Mouse (Mus musculus): ENCODE results near the gene Pank2. TPM values are rescaled to one million over a fixed set of nuclear protein-coding genes. Genes with fewer than 3 reads are reported as not detected.
A peak's percentile ranks its signal among the peaks of the same experiment; 100 is the strongest.
"Not testable (repeated sequence)": the region's sequence is repeated elsewhere in the genome, so short reads cannot be mapped to it uniquely, and the experiment has no call there.

Pank2 gene
- 24.2 and 25.0 TPM in 2 replicates for polyA plus RNA-seq (2015; fragmentation: Nextera tagmentation; extraction: Ambion mirVana)

DNA sequence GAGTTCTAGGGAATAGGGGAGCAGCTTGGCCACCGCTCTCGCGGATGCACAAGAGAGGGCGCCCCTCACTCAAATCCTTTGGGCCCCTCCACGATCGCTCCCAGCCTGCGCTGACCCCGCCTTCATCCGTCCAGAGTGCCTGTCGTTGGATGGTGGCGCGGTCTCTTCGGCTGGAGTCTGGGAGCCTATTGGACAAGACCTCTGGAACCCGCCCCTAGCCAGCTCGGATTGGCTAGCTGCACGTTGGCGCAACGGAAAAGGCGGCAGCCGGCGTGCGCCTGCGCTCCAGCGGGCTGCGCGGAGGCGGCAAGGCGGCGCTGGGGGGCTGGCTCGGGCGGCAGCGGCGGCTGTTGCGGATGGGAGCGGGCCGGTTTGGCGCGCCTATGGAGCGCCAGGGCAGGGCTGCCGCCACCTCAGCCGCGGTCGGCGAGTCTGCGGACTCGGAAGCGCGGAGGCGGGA lies at the start of gene Pank2:
Gene Pank2, plus strand, starts transcription at position 283 of the 460 bp plus-strand sequence.
- peak; percentile 99 for ATAC-seq (ENCODE audit: insufficient read depth, low FRiP score)
- H3K9me3 ChIP-seq (replicated peaks; ENCODE audit: control insufficient read depth, low read length), result no peaks in the 10 kb centered on the region

DNA sequence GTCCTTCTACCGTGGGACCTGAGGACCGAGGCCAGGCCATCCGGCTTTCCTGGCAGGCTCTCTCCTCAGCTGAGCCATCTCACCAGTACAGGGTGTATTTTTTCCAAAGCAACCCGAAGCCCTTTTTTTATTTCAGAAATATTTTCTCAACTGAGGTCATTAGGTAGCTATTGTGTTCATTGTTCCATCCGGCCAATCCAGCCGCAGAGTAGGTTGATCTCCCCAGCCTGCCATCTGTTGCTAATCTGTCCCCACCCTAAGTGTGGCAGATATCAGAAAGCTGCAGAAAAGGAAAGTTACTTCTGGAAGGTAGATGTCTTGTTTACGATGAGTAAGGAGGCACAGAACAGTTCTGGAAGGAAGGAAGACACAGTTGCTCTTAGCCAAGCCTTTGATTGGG lies 48.5 kb upstream of the Pank2 start:
- WGBS, result 75% methylated on average over 7 of the region's 7 CpGs
- H3K27me3 ChIP-seq (ENCODE audit: control insufficient read depth, insufficient read depth, low read length), result no peaks in the 10 kb centered on the region
- H3K4me3 ChIP-seq (replicated peaks; ENCODE audit: low read length), result no peak overlapping the region
- H3K4me1 ChIP-seq (ENCODE audit: control insufficient read depth, insufficient read depth, low read length), result peaks cover 21% of the 10 kb centered on the region
- H3K4me2 ChIP-seq (ENCODE audit: low read depth, low read length), result no peak overlapping the region
- no peaks in the 10 kb centered on the region for H3K36me3 ChIP-seq (ENCODE audit: control insufficient read depth, insufficient read depth, low read length)
- H3K9ac ChIP-seq (ENCODE audit: low read length), result peak overlapping the region; percentile 1; the same call in 1 of the 2 replicates
- no peaks in the 10 kb centered on the region for H3K9me3 ChIP-seq (replicated peaks; ENCODE audit: control insufficient read depth, low read length)
- ATAC-seq (ENCODE audit: insufficient read depth, low FRiP score), result no peak
- no peak overlapping the region; the same call in 1 of the 2 replicates for H3K27ac ChIP-seq (ENCODE audit: low read length)

More for the DNA sequence above, at the start of gene Pank2:
- Histone ChIP-seq H3K27me3 (ENCODE audit: control insufficient read depth, insufficient read depth, low read length) (no peaks in the 10 kb centered on the region), H3K36me3 (ENCODE audit: control insufficient read depth, insufficient read depth, low read length) (no peaks in the 10 kb centered on the region), H3K4me2 (ENCODE audit: low read depth, low read length) (peak within 1 kb of the TSS; percentile 66), H3K27ac (ENCODE audit: low read length) (peak within 1 kb of the TSS; percentile 99), H3K9ac (ENCODE audit: low read length) (peak within 1 kb of the TSS; percentile 98), H3K4me1 (ENCODE audit: control insufficient read depth, insufficient read depth, low read length) (peaks cover 21% of the 10 kb centered on the region), H3K4me3 (replicated peaks; ENCODE audit: low read length) (peak within 1 kb of the TSS; percentile 85)
- WGBS, result under 1% methylated on average over 49 of the region's 49 CpGs

- ATAC-seq (ENCODE audit: insufficient read depth, low FRiP score), result no peak
- Histone ChIP-seq H3K4me3 (replicated peaks; ENCODE audit: low read length) (no peak overlapping the region), H3K27me3 (ENCODE audit: control insufficient read depth, insufficient read depth, low read length) (no peaks in the 10 kb centered on the region), H3K4me1 (ENCODE audit: control insufficient read depth, insufficient read depth, low read length) (peaks cover 10% of the 10 kb centered on the region; the same call in 1 of the 2 replicates), H3K9ac (ENCODE audit: low read length) (no peak overlapping the region), H3K4me2 (ENCODE audit: low read depth, low read length) (no peak overlapping the region), H3K36me3 (ENCODE audit: control insufficient read depth, insufficient read depth, low read length) (no peaks in the 10 kb centered on the region), H3K27ac (ENCODE audit: low read length) (no peak overlapping the region), H3K9me3 (replicated peaks; ENCODE audit: control insufficient read depth, low read length) (no peaks in the 10 kb centered on the region)
- WGBS, result 68% methylated on average over 7 of the region's 7 CpGs
Measured at GRCm38 (mm10) chr2:131215941-131216858, 46.1 kb upstream of the Pank2 start.

GRCm38 (mm10) chr2:131220030-131220429 lies 42.3 kb upstream of the Pank2 start:
- H3K4me3 ChIP-seq (replicated peaks; ENCODE audit: low read length), result no peak overlapping the region
- H3K9me3 ChIP-seq (replicated peaks; ENCODE audit: control insufficient read depth, low read length), result no peaks in the 10 kb centered on the region
- H3K4me2 ChIP-seq (ENCODE audit: low read depth, low read length), result no peak overlapping the region
- ATAC-seq (ENCODE audit: insufficient read depth, low FRiP score), result no peak
- H3K27ac ChIP-seq (ENCODE audit: low read length), result no peak overlapping the region
- WGBS, result 58% methylated on average over 4 of the region's 4 CpGs
- H3K27me3 ChIP-seq (ENCODE audit: control insufficient read depth, insufficient read depth, low read length), result no peaks in the 10 kb centered on the region
- H3K9ac ChIP-seq (ENCODE audit: low read length), result no peak overlapping the region
- H3K36me3 ChIP-seq (ENCODE audit: control insufficient read depth, insufficient read depth, low read length), result no peaks in the 10 kb centered on the region
- no peaks in the 10 kb centered on the region for H3K4me1 ChIP-seq (ENCODE audit: control insufficient read depth, insufficient read depth, low read length)

DNA sequence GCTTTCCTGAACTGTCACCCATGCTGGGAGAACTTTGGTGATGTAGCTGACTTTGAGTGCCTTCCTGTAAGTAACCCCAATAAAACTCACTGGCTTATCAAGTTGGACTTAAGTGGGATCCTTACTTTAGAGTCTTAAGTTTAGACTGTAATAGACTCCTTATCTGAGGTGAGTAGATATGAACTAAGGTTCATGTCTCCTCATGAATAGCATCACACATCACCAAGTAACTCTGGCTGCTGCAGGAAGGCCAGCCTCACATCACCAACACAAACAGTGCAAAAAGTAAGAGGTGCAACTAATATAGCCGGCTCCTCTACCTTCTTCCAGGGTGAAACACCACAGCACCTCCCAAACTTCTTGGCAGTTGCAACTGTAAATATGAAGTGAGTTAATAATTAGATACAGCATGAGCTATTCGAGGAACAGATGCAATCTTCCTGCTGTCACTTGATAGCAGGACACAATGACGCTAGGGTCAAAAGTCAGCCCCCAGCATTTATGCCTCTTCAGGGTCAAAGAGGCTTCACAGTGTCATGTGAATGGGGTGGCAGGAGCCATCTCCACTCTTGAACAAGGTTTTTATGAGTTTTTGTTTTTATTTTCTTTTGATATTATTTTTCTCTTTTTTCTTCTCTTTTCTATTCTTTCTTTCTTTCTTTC lies 40.3 kb upstream of the Pank2 start:
- Histone ChIP-seq H3K4me3 (replicated peaks; ENCODE audit: low read length) (no peak overlapping the region), H3K4me1 (ENCODE audit: control insufficient read depth, insufficient read depth, low read length) (no peaks in the 10 kb centered on the region), H3K27ac (ENCODE audit: low read length) (no peak overlapping the region), H3K27me3 (ENCODE audit: control insufficient read depth, insufficient read depth, low read length) (no peaks in the 10 kb centered on the region), H3K4me2 (ENCODE audit: low read depth, low read length) (no peak overlapping the region), H3K36me3 (ENCODE audit: control insufficient read depth, insufficient read depth, low read length) (no peaks in the 10 kb centered on the region), H3K9me3 (replicated peaks; ENCODE audit: control insufficient read depth, low read length) (no peaks in the 10 kb centered on the region), H3K9ac (ENCODE audit: low read length) (no peak overlapping the region)
- no peak for ATAC-seq (ENCODE audit: insufficient read depth, low FRiP score)
- 58% methylated on average over 3 of the region's 3 CpGs for WGBS

DNA sequence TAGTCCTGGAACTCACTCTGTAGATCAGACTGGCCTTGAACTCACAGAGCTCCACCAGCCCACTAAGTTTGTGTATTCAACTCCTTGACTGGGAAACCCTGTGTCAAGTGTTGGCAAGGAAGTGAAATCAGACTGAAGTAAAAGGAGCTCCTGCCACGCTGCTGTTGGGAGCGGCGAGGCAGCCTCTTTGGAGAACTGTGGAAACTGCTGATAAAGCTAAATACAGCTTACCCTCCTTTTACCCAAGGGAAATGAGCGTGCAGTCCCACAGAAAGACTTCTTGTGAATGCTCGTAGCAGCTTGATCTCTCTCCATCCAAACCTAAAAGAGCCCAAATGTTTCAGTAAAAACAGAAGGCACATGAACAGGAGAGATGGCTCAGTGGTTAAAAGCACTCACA lies 39.7 kb upstream of the Pank2 start:
- Histone ChIP-seq H3K27me3 (ENCODE audit: control insufficient read depth, insufficient read depth, low read length) (peaks cover 2% of the 10 kb centered on the region; the same call in 1 of the 2 replicates), H3K4me1 (ENCODE audit: control insufficient read depth, insufficient read depth, low read length) (no peaks in the 10 kb centered on the region), H3K36me3 (ENCODE audit: control insufficient read depth, insufficient read depth, low read length) (no peaks in the 10 kb centered on the region), H3K4me3 (replicated peaks; ENCODE audit: low read length) (no peak overlapping the region), H3K27ac (ENCODE audit: low read length) (no peak overlapping the region), H3K4me2 (ENCODE audit: low read depth, low read length) (no peak overlapping the region), H3K9ac (ENCODE audit: low read length) (no peak overlapping the region), H3K9me3 (replicated peaks; ENCODE audit: control insufficient read depth, low read length) (no peaks in the 10 kb centered on the region)
- 44% methylated on average over 5 of the region's 5 CpGs for WGBS
- ATAC-seq (ENCODE audit: insufficient read depth, low FRiP score), result no peak

DNA sequence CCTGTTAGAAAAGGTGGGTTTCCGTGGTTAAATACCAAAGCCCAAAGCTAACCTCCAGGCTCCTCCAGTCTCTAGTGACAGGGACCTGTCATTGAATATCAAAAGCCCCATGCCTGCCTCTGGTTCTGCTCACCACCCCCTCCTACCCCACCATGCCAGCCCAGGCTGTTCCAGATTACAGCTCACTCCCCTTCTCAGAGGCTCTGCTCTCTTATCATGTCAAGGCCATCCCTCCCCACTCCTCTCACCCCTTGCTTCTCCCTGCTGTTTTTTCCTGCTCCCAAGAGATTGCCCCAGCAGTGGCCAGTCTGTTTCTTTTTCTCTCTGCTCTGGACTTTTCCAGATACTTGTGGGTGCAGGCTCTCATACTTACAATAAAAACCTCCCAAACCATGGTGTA lies 38.7 kb upstream of the Pank2 start:
- Histone ChIP-seq H3K27ac (ENCODE audit: low read length) (no peak overlapping the region), H3K36me3 (ENCODE audit: control insufficient read depth, insufficient read depth, low read length) (no peaks in the 10 kb centered on the region), H3K4me1 (ENCODE audit: control insufficient read depth, insufficient read depth, low read length) (no peaks in the 10 kb centered on the region), H3K9ac (ENCODE audit: low read length) (no peak overlapping the region), H3K9me3 (replicated peaks; ENCODE audit: control insufficient read depth, low read length) (no peaks in the 10 kb centered on the region), H3K4me3 (replicated peaks; ENCODE audit: low read length) (no peak overlapping the region), H3K4me2 (ENCODE audit: low read depth, low read length) (no peak overlapping the region), H3K27me3 (ENCODE audit: control insufficient read depth, insufficient read depth, low read length) (peaks cover 3% of the 10 kb centered on the region; the same call in 1 of the 2 replicates)
- WGBS, result 50% methylated on average over 1 of the region's 1 CpGs
- ATAC-seq (ENCODE audit: insufficient read depth, low FRiP score), result peak; percentile 75; the same call in 1 of the 2 replicates

- Histone ChIP-seq H3K27ac (ENCODE audit: low read length) (no peak overlapping the region), H3K9me3 (replicated peaks; ENCODE audit: control insufficient read depth, low read length) (no peaks in the 10 kb centered on the region), H3K36me3 (ENCODE audit: control insufficient read depth, insufficient read depth, low read length) (no peaks in the 10 kb centered on the region), H3K9ac (ENCODE audit: low read length) (no peak overlapping the region), H3K4me2 (ENCODE audit: low read depth, low read length) (no peak overlapping the region), H3K4me1 (ENCODE audit: control insufficient read depth, insufficient read depth, low read length) (no peaks in the 10 kb centered on the region), H3K27me3 (ENCODE audit: control insufficient read depth, insufficient read depth, low read length) (peaks cover 3% of the 10 kb centered on the region; the same call in 1 of the 2 replicates), H3K4me3 (replicated peaks; ENCODE audit: low read length) (no peak overlapping the region)
- WGBS, result 91% methylated on average over 6 of the region's 6 CpGs
- ATAC-seq (ENCODE audit: insufficient read depth, low FRiP score), result no peak
Measured at GRCm38 (mm10) chr2:131225178-131225577, 37.1 kb upstream of the Pank2 start.

- ATAC-seq (ENCODE audit: insufficient read depth, low FRiP score); H3K27ac ChIP-seq (ENCODE audit: low read length); H3K4me1 ChIP-seq (ENCODE audit: control insufficient read depth, insufficient read depth, low read length); H3K4me3 ChIP-seq (replicated peaks; ENCODE audit: low read length); H3K9ac ChIP-seq (ENCODE audit: low read length); H3K9me3 ChIP-seq (replicated peaks; ENCODE audit: control insufficient read depth, low read length); H3K27me3 ChIP-seq (ENCODE audit: control insufficient read depth, insufficient read depth, low read length); H3K4me2 ChIP-seq (ENCODE audit: low read depth, low read length); H3K36me3 ChIP-seq (ENCODE audit: control insufficient read depth, insufficient read depth, low read length): not testable (repeated sequence)
- WGBS, result 65% methylated on average over 2 of the region's 2 CpGs
Measured at GRCm38 (mm10) chr2:131226669-131227068, 35.6 kb upstream of the Pank2 start.

Measured in stomach, embryonic 16.5 days (tissue).